Mouse (Mus musculus): Measurements from ENCODE around the gene Vmn2r33. TPM values are rescaled to one million over a fixed set of nuclear protein-coding genes. Genes with fewer than 3 reads are reported as not detected.
"Not testable (repeated sequence)": the region's sequence is repeated elsewhere in the genome, so short reads cannot be mapped to it uniquely, and the experiment has no call there.

Vmn2r33 gene
- not detected for total RNA-seq (2021)
- long read RNA-seq, experiment 1, result 0 reads
- long read RNA-seq, experiment 2, result 0 reads

DNA sequence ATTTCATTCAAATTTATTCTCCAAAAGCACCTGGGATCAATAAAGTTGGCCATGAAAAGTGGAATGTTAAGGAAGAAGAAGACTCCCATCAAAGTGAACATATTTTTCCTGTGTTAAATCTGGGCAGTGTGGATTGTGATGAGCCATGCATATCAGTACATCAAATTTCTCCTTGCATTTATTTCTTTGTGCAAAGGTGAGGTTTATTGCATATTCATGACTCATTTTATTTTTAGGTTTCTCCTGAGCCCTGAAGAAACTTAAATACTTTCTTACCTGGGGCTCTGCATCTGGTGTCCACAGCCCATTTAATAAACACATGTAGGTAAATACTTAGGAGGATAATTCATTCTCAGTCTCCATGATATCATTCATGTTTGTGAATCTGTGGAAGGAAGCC lies at the start of gene Vmn2r33:
Gene Vmn2r33 (minus strand): TSS at position 101 of the 400 bp plus-strand sequence.
- intact Hi-C loops (cut with DNase I), result not testable (repeated sequence)

More for the DNA sequence above, at the start of gene Vmn2r33:
- not testable (repeated sequence) for DNase-seq

Other genes with a start within 250 kb of the Vmn2r33 start
- not detected for gene Vmn2r30, start 229.2 kb downstream of the Vmn2r33 start, total RNA-seq (2021)
- gene Gm45783, start 192.2 kb downstream of the Vmn2r33 start, total RNA-seq (2021), result under 1 TPM in 1 of 2 experiments, not detected in 1; 0.39 TPM
- gene Vmn2r31, start 167.1 kb downstream of the Vmn2r33 start, total RNA-seq (2021), result not detected
- gene Vmn2r32, start 86.8 kb downstream of the Vmn2r33 start, total RNA-seq (2021), result not detected
- not detected for gene Vmn2r34, start 122.7 kb upstream of the Vmn2r33 start, total RNA-seq (2021)

Data from heart, postnatal 14 days (tissue).